Mouse (Mus musculus) thymus, postnatal 25 days (tissue): ENCODE results near the gene Cog5.

ENCODE experiments used
- DNase-seq: peaks from one replicate; pipeline ENCODE4 v3.0.0; 2022

The Cog5 gene

DNA sequence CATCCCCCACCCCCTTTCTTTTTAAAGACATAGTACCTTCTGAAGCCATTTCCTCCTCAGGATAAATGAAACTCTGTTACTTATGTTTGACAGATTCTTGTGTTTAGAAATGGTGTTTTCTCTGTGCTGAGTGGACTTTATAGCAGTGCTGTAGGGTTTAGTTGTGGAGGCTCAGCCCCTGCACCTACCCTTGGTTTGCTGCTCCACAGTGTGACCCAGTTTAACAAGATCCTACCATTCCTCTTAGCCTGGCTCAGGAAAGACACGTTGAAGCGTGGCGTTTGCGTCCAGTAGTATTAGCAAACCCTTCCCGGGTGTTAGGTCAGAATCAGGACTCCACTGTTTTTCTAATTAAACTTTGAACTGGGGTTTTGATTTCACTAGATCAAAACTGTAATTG, 241.6 kb downstream of the Cog5 start:
- no peak for DNase-seq

GRCm38 (mm10) chr12:31896986-31897385, 242.3 kb downstream of the Cog5 start:
- DNase-seq = no peak

DNA sequence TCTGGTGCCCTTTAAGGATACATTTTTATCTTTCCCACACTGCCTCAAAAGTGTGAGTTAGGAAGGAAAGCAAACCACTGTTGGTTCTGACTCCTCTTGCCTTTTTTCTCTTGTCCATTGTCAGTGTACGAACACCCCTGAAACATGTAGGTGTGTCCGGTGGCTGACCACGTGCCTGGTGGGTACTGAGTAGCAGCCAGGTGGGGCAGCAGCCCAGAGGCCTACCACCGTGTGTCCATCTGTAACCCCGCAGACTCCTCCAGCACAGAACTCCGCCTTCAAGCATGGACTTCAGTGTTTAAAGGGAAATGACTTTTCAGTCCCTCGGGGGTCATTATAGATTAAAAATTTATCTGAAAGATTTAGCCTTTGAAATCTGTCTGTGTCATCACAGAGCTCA, 242.8 kb downstream of the Cog5 start:
- no peak for DNase-seq

- no peak for DNase-seq
These were observed 245.8 kb downstream of the Cog5 start for GRCm38 (mm10) chr12:31900391-31900914.

DNA sequence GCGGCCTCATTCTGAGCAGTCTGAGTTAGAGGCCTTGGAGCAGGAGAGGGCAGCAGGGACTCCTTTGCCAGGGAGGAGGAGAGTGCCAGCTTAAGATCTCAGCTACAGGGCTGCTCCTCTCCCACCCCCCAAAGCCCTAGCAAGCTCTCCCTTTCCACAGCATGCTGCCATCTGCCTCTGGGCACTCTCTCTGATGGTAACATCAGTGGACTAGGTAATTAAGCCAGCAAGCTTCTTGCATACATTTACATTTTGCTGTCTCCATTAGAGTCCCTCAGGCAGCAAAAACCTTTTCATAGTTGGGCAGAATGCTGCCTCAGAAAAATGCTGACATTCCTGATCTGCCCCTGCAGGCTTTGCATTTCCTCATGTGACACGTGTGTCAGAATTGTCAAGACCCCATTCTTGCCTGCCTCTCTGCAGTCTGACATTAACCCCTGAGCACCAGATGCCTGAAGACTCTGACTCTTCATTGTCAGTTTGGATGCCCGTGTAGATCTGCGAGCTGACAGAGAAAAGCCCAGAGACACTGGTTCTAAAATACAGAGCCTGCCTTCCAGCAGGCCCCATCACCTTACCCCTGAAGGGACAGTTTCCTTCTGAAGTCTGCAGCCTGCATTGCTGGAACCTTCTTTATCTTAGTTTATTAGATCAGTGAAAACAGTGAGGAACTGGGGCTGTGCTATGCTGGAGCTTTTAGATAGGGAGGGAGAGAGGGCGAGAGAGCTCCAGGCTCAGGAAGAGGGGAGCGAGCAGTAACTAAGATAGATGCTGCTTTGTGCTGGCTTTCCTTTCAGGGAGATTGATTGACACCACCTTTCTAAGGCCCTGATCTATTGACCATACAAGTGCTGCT, 251.3 kb downstream of the Cog5 start:
- DNase-seq = no peak

GRCm38 (mm10) chr12:31907436-31907835, 252.8 kb downstream of the Cog5 start:
- no peak for DNase-seq

- no peak for DNase-seq
These were observed 258.4 kb downstream of the Cog5 start for GRCm38 (mm10) chr12:31912966-31913551.

DNA sequence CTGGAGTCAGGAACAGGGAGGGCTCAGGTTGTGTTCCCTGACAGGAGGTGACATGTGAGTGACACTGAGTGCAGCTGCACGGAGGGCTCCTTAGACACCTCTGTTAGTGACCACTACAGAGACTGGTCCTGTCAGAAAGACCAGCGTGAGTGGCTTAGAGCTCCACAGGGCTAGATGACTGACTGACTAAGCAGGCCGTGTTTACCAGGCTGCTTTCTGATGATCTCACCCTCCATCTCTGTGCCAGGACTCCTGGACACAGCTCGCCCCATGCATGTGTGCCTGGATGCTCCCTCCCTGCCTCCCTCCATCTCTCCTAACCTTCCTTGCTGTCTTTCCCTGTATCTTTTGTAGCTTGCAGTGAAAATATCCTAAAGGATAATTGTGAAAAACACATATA, 258.9 kb downstream of the Cog5 start:
- DNase-seq = no peak

- DNase-seq = no peak
These were observed 262.0 kb downstream of the Cog5 start for GRCm38 (mm10) chr12:31916691-31917090.

DNA sequence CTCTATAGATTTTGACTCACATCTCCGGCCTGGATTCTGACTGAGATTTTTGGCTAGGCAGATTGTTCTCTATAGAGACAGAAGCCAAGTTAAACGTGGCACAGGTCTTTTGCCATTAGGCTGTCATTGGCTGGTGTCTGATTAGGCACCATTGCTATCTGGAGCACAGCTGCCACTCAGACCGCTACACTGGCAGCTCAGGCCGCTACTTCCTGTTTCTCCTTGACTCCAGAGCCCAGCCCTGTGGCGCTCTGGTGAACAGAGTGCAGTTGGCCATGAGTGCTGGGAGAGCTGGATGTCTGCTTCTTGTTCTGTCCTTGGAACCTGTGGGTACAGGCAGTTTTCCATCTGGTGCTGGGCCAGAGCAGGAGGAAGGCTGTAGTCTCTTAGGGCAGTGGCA, 262.6 kb downstream of the Cog5 start:
- no peak for DNase-seq

GRCm38 (mm10) chr12:31920464-31921405, 266.1 kb downstream of the Cog5 start:
- DNase-seq = no peak

DNA sequence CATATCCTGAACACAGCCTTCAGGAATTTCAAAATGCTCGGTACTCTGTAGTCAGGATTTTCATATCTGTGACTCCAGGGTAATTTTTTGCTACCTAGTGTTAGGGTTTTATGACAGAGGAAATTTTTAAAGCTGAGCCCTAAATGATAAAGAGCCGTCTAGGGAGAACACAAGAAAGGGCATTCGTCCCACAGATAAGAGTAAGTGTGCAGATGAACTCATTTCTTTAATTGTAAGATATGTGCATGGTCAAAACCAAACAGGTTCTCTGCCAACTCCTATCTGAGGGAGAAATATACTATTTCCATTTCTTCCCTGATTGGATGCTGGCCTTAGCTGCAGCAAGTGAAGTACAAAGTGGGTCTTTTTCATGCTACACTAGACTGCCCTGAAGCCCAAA, 269.5 kb downstream of the Cog5 start:
- DNase-seq = no peak

- no peak for DNase-seq
These were observed 270.7 kb downstream of the Cog5 start for GRCm38 (mm10) chr12:31925343-31925742.

DNA sequence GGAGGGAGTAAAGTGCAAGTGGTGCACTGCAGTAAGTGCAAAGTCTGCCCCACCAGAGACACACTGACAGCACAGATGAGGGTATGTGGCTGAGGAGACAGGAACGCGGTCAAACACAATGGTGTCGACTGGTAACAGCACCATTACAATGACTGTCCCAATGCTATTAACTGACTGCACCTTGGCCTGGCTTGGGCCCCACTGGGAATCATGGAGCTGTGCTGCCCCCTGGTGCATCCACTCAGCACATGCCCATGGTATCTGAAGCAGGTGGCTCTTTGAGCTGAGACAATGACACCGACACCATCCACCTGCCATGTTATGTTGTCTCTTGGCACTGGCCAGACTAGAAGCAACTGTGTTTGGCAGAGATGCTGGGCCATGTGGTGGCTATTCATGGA, 272.0 kb downstream of the Cog5 start:
- peak; percentile 51 for DNase-seq

- DNase-seq = no peak
These were observed 273.8 kb downstream of the Cog5 start for GRCm38 (mm10) chr12:31928498-31928897.

- no peak for DNase-seq
These were observed 277.1 kb downstream of the Cog5 start for GRCm38 (mm10) chr12:31931818-31932217.

- DNase-seq = no peak
These were observed 282.1 kb downstream of the Cog5 start for GRCm38 (mm10) chr12:31936657-31937300.

- DNase-seq = no peak
These were observed 282.9 kb downstream of the Cog5 start for GRCm38 (mm10) chr12:31937613-31938012.

- DNase-seq = no peak
These were observed 283.8 kb downstream of the Cog5 start for GRCm38 (mm10) chr12:31938391-31938997.

DNA sequence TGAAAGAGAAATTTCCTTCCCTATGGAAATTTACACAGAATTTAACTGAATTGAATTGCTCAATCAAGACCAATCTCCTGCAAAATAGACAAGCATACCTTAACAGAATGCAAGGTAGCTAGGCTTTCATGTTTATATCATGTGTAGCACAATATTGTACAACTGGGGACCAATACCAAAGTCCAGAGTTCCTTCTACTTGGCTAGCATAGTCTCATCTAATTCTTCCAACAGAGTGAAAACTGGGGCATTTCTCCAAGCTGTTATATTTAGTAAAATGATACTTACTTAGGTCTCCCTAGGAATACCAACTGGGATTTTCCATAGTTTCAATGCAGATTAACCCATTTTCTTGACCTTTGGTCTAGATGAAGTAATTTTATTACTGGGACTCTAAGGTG, 284.4 kb downstream of the Cog5 start:
- DNase-seq = no peak

GRCm38 (mm10) chr12:31943020-31943654, 288.5 kb downstream of the Cog5 start:
- DNase-seq = no peak

GRCm38 (mm10) chr12:31944405-31944804, 289.7 kb downstream of the Cog5 start:
- no peak for DNase-seq
